Mouse (Mus musculus): ENCODE results near the gene Tmed1.
"Not testable (repeated sequence)": the region's sequence is repeated elsewhere in the genome, so short reads cannot be mapped to it uniquely, and the experiment has no call there.

The Tmed1 gene

GRCm38 (mm10) chr9:21509772-21510688, at the start of gene Tmed1:
Gene Tmed1, minus strand, starts transcription at chr9:21510252.
- DNase-seq (ENCODE audit: low read depth): peak; percentile 95

GRCm38 (mm10) chr9:21559151-21559550, 49.1 kb upstream of the Tmed1 start:
- no peak for DNase-seq (ENCODE audit: low read depth)

DNA sequence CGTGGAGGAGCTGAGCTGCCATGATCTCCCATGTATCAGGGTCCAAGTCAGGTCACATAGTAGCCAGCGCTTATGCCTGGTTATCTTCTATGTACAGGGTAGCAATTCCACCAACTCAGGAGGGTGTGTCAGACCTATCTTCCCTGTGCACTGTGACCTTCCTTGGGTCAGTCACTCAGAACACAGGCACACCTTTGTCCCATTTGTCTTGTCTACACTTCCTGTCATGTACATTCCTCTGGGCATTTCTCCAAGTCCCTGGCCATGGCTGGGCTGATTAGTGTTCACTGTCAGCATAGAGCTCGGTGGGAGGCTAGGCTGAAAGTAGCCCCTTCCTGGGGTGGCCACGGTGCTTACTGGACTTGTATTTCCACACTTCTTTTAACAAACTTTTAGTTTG, 48.3 kb upstream of the Tmed1 start:
- peak; percentile 81 for DNase-seq (ENCODE audit: low read depth)

- DNase-seq (ENCODE audit: low read depth): no peak
Measured at GRCm38 (mm10) chr9:21557556-21557955, 47.5 kb upstream of the Tmed1 start.

GRCm38 (mm10) chr9:21556996-21557395, 46.9 kb upstream of the Tmed1 start:
- no peak for DNase-seq (ENCODE audit: low read depth)

- DNase-seq (ENCODE audit: low read depth): no peak
Measured at GRCm38 (mm10) chr9:21555198-21555742, 45.2 kb upstream of the Tmed1 start.

- DNase-seq (ENCODE audit: low read depth): no peak
Measured at GRCm38 (mm10) chr9:21553607-21554273, 43.7 kb upstream of the Tmed1 start.

- no peak for DNase-seq (ENCODE audit: low read depth)
Measured at GRCm38 (mm10) chr9:21551049-21551448, 41.0 kb upstream of the Tmed1 start.

DNA sequence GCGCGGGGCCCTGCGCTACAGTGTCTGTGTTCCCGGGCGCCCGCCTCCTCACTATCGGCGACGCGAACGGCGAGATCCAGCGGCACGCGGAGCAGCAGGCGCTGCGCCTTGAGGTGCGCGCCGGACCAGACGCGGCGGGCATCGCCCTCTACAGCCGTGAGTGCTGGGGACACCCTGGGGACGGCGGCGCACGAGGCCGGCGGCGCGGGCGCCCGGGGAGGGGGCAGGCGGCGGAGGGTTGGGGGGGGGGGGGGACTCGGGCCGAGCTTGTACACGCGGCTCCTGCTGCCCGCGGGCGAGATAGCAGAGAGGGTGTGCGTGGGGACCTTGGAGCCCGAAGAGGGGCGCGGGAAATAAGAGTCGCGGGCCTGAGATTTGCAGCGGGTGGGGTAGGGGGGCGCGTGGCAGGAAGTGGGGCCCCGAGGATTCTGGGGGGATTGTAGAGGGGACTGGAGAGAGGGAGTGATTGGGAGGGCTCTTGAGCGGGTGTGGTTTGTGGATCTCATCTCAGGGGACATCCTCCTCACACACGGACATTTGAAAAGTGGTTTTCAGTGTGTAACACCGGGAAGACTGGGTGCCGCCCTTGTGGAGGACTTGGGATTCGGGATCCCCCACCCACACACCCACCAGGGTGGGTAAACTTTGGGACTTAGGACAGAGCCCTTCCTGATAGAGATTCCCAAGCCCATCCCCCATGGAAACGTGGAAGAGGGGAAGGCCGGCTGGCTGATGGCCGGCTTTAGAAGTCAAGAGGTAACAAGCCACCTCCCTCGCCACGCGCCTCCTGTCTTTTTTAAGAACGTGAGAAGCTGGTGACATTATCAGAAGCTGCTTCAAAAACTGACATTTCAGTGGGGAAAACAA, 37.3 kb upstream of the Tmed1 start:
- DNase-seq (ENCODE audit: low read depth): no peak

- DNase-seq (ENCODE audit: low read depth): no peak
Measured at GRCm38 (mm10) chr9:21546789-21547074, 36.7 kb upstream of the Tmed1 start, which contains the start of gene Carm1. Gene Carm1, plus strand, starts transcription at chr9:21546894.

- peak; percentile 97 for DNase-seq (ENCODE audit: low read depth)
Measured at GRCm38 (mm10) chr9:21545916-21546788, 36.1 kb upstream of the Tmed1 start.

DNA sequence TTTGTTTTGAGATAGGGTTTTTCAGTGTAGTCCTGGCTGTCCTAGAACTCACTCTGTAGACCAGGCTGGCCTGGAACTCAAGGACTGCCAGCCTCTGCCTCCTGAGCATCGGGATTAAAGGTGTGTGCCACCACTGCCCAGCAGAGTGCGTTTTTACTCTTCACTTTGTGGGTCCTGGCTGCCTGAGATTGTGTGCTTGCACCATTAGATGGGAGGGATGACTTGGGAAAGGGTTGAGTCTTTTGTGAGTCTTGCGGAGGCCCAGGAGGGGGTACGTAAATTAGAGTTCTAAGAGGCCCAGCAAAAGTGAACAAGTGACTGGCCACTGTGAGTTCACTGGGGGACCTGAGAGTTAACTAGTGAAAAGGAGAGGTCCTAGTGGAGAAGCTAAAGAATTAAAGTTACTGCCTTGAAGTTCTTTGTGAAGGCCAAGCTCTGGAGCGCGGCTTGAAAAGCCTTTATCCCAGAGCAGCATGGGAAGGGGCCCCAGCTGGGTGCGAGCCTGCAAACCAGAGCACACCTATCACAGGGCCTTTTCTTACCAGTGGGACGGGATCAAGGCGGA, 35.4 kb upstream of the Tmed1 start:
- no peak for DNase-seq (ENCODE audit: low read depth)

GRCm38 (mm10) chr9:21542001-21542400, 31.9 kb upstream of the Tmed1 start:
- not testable (repeated sequence) for DNase-seq (ENCODE audit: low read depth)

GRCm38 (mm10) chr9:21539981-21540753, 30.1 kb upstream of the Tmed1 start:
- no peak for DNase-seq (ENCODE audit: low read depth)

DNA sequence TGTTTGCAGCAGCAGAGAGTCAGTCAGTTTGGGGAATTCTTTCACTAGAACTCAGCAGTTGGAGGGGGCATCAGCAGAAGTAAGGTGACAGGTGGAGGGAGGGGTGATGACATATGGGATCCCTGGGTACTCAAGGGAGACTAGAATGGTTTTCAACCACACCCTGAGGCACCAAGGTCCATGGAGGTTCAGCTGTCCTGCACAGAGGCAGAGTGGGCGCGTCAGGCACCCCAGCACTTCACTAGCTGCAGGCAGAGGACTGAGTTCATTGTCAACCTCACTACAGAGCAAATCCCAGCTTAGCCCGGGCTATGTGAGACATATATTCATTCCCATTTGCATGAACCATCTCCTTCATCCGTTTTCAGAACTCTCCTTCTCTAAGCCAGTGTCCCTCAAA, 27.0 kb upstream of the Tmed1 start:
- DNase-seq (ENCODE audit: low read depth): no peak

DNA sequence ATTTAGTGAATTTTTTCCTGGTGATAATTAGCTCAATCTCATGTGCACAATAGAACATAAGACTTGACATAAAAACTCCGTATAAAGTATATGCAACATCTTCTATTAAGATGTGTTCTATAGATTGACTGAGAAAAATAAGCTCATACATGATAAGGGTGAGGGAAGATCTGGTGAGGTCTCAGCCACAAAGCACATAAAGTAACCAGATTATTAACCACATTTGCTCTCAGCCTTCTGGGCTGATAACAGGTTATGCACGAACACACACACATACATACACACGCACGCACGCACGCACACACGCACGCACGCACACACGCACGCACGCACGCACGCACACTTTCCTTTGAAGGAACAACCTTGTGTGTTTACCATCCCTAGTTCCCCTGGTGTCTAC, 26.4 kb upstream of the Tmed1 start:
- DNase-seq (ENCODE audit: low read depth): no peak

DNA sequence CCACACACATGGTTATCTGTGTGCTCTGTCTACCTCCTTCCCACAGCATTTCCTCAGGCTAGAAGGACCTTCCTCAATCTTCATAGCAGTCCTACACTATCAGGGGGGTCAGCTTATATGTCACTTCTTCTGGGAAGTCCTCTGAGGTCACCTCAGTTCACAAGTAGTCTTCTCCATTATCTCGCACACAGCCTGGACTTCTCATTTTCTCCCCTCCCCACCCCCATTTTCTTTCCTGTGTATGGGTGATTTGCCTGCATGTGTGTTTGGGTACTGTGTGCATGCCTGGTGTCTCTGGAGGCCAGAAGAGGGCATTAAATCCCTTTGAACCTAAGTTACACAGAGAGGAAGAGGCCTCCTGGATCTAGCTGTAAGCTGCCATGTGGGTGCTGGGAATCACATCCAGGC, 17.9 kb upstream of the Tmed1 start:
- no peak for DNase-seq (ENCODE audit: low read depth)

DNA sequence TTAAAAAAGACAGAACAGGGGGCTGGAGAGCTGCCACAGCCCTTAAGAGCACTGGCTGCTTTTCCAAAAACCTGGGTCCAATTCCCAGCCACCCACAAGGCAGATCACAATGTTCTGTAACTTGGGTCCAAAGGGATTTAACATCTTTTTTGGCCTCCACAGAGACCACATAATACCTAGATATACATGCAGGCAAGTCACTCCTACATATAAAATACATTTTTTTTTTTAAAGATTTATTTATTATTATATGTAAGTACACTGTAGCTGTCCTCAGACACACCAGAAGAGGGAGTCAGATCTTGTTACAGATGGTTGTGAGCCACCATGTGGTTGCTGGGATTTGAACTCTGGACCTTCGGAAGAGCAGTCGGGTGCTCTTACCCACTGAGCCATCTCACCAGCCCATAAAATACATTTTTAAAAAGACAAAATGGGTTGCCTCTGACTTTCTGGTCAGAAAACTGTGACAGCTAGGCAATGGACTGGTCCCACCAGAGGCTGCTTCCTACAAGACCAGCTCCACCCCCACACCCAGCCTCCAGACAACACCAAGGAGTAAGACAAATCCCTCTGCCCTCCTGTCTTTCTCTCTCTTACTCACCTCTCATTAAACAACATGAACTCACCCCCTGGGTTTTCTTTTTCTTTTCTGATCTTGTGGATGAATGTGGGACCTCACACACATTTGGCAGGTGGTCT, 17.2 kb upstream of the Tmed1 start:
- DNase-seq (ENCODE audit: low read depth): no peak

- DNase-seq (ENCODE audit: low read depth): no peak
Measured at GRCm38 (mm10) chr9:21526634-21526944, 16.5 kb upstream of the Tmed1 start.
